Mouse (Mus musculus) forebrain, embryonic 16.5 days (tissue): ENCODE measurements around the gene Lrg1. TPM values are rescaled to one million over a fixed set of nuclear protein-coding genes. Genes with fewer than 3 reads are reported as not detected.

Experiments used
- ATAC-seq: fragments of 200-750 bp; cut with Nextera tagmentation; 2 replicates; pipeline ENCODE4 v1.8.0; 2017; ENCODE audit warnings: mild to moderate bottlenecking, moderate library complexity
- H3K27ac ChIP-seq: fragments of 300-500 bp; sonication (generic); 2 replicates; pipeline ENCODE4 v1.5.1; 2014; ENCODE audit warnings: low read length, control low read depth
- H3K27me3 ChIP-seq: fragments of 300-500 bp; sonication (generic); replicated peaks from 2 replicates; pipeline ENCODE4 v1.6.1; 2014; ENCODE audit warnings: low read length; ENCODE audit not compliant: control insufficient read depth, insufficient read depth
- H3K36me3 ChIP-seq: fragments of 300-500 bp; sonication (generic); 2 replicates; pipeline ENCODE4 v1.6.1; 2014; ENCODE audit not compliant: control insufficient read depth, insufficient read depth
- H3K4me1 ChIP-seq: fragments of 300-500 bp; sonication (generic); replicated peaks from 2 replicates; pipeline ENCODE4 v1.6.1; 2014; ENCODE audit warnings: low read length; ENCODE audit not compliant: control insufficient read depth, insufficient read depth
- H3K4me2 ChIP-seq: fragments of 300-500 bp; sonication (generic); 2 replicates; pipeline ENCODE4 v1.6.1; 2014; ENCODE audit warnings: mild to moderate bottlenecking, low read length, control low read depth
- H3K4me3 ChIP-seq: fragments of 300-500 bp; sonication (generic); replicated peaks from 2 replicates; pipeline ENCODE4 v1.5.1; 2014; ENCODE audit warnings: mild to moderate bottlenecking, low read length, control low read depth
- H3K9ac ChIP-seq: fragments of 300-500 bp; sonication (generic); replicated peaks from 2 replicates; pipeline ENCODE4 v1.6.1; 2014; ENCODE audit warnings: low read depth, low read length, control low read depth
- H3K9me3 ChIP-seq: fragments of 300-500 bp; sonication (generic); 2 replicates; pipeline ENCODE4 v1.6.1; 2016; ENCODE audit warnings: low read length; ENCODE audit not compliant: control insufficient read depth
- WGBS: fragments of 180-500 bp; shearing (Covaris S2); extraction: QIAGEN DNeasy Blood & Tissue Kit; methylation state at CpG from one replicate; pipeline ENCODE4 v1.1.7; 2014; 5-methylcytosine and 5-hydroxymethylcytosine counted together
- polyA plus RNA-seq: library from polyadenylated mRNA; unstranded; fragments of >200 nt; fragmentation: Nextera tagmentation; extraction: Ambion mirVana; gene quantifications from 2 replicates; pipeline ENCODE4 v1.2.1, GENCODE M21; 2015

Gene Lrg1
- polyA plus RNA-seq, 1 experiment from 2014 or later, result not detected

GRCm38 (mm10) chr17:56074827-56075208 is 47.0 kb downstream of the Lrg1 start, which contains the start of gene Ubxn6:
Gene Ubxn6, minus strand, starts transcription at chr17:56075028.
- Histone ChIP-seq H3K4me2 (peak within 1 kb of the TSS; percentile 83), H3K36me3 (peaks cover 16% of the 10 kb centered on the region), H3K4me3 (peak within 1 kb of the TSS; percentile 90), H3K9ac (peak within 1 kb of the TSS; percentile 89), H3K27ac (peak within 1 kb of the TSS; percentile 93), H3K4me1 (peaks cover 15% of the 10 kb centered on the region), H3K27me3 (no peaks in the 10 kb centered on the region), H3K9me3 (no peaks in the 10 kb centered on the region)
- 1% methylated on average over 35 of the region's 35 CpGs for WGBS
- peak; percentile 61 for ATAC-seq

- Histone ChIP-seq H3K4me1 (peaks cover 15% of the 10 kb centered on the region), H3K9me3 (no peaks in the 10 kb centered on the region), H3K27ac (peak overlapping the region; percentile 93), H3K27me3 (no peaks in the 10 kb centered on the region), H3K9ac (peak overlapping the region; percentile 89), H3K36me3 (peaks cover 21% of the 10 kb centered on the region), H3K4me2 (peak overlapping the region; percentile 83), H3K4me3 (peak overlapping the region; percentile 90)
- peak; percentile 1 for ATAC-seq
- 8% methylated on average over 22 of the region's 22 CpGs for WGBS
Observed at GRCm38 (mm10) chr17:56074097-56074826, 47.5 kb downstream of the Lrg1 start.

- no peak overlapping the region for H3K4me2 ChIP-seq
- peaks cover 12% of the 10 kb centered on the region for H3K4me1 ChIP-seq
- H3K9me3 ChIP-seq, result no peaks in the 10 kb centered on the region
- H3K36me3 ChIP-seq, result peaks cover 39% of the 10 kb centered on the region
- H3K4me3 ChIP-seq, result no peak overlapping the region
- no peaks in the 10 kb centered on the region for H3K27me3 ChIP-seq
- 91% methylated on average over 5 of the region's 5 CpGs for WGBS
- H3K9ac ChIP-seq, result no peak overlapping the region
- no peak overlapping the region for H3K27ac ChIP-seq
- no peak for ATAC-seq
Observed at GRCm38 (mm10) chr17:56072243-56072642, 49.6 kb downstream of the Lrg1 start.

- Histone ChIP-seq H3K9me3 (no peaks in the 10 kb centered on the region), H3K36me3 (peaks cover 40% of the 10 kb centered on the region), H3K9ac (no peak overlapping the region), H3K27me3 (no peaks in the 10 kb centered on the region), H3K4me1 (peaks cover 12% of the 10 kb centered on the region), H3K27ac (no peak overlapping the region), H3K4me2 (no peak overlapping the region), H3K4me3 (no peak overlapping the region)
- ATAC-seq, result no peak
Observed at GRCm38 (mm10) chr17:56071126-56071525, 50.7 kb downstream of the Lrg1 start.

Other genes with a start within 250 kb of the Lrg1 start
- gene Zfp119a, start 243.1 kb downstream of the Lrg1 start, polyA plus RNA-seq, result 13.1 and 14.4 TPM in 2 replicates
- gene Zfp959, start 229.9 kb downstream of the Lrg1 start, polyA plus RNA-seq, result 17.0 and 18.0 TPM in 2 replicates
- 6.7 and 8.3 TPM in 2 replicates for gene Zfp119b, start 172.5 kb downstream of the Lrg1 start, polyA plus RNA-seq
- gene Ebi3, start 169.4 kb downstream of the Lrg1 start, polyA plus RNA-seq, result 3.0 and 4.2 TPM in 2 replicates
- gene Yju2, start 162.9 kb downstream of the Lrg1 start, polyA plus RNA-seq, result 26.8 and 27.0 TPM in 2 replicates
- 98.2 and 129 TPM in 2 replicates for gene Shd, start 151.5 kb downstream of the Lrg1 start, polyA plus RNA-seq
- gene Fsd1, start 135.5 kb downstream of the Lrg1 start, polyA plus RNA-seq, result 144 and 179 TPM in 2 replicates
- 5.5 and 6.6 TPM in 2 replicates for gene Stap2, start 116.4 kb downstream of the Lrg1 start, polyA plus RNA-seq
- gene Mpnd, start 116.3 kb downstream of the Lrg1 start, polyA plus RNA-seq, result 152 and 157 TPM in 2 replicates
- gene Sh3gl1, start 85.4 kb downstream of the Lrg1 start, polyA plus RNA-seq, result 125 and 126 TPM in 2 replicates
- 10.6 and 12.6 TPM in 2 replicates for gene Chaf1a, start 81.6 kb downstream of the Lrg1 start, polyA plus RNA-seq
- 78.8 and 85.8 TPM in 2 replicates for gene Ubxn6, start 47.0 kb downstream of the Lrg1 start, polyA plus RNA-seq
- 151 and 158 TPM in 2 replicates for gene Hdgfl2, start 42.4 kb downstream of the Lrg1 start, polyA plus RNA-seq
- 0.09 and 0.14 TPM in 2 replicates for gene Plin4, start 12.2 kb downstream of the Lrg1 start, polyA plus RNA-seq
- gene Plin5, start 4.4 kb downstream of the Lrg1 start, polyA plus RNA-seq, result 0.67 and 1.4 TPM in 2 replicates
- gene Sema6b, start 18.3 kb upstream of the Lrg1 start, polyA plus RNA-seq, result 10.1 and 10.7 TPM in 2 replicates
- 10.1 and 10.2 TPM in 2 replicates for gene Tnfaip8l1, start 40.5 kb upstream of the Lrg1 start, polyA plus RNA-seq
- 54.2 and 63.8 TPM in 2 replicates for gene Mydgf, start 61.9 kb upstream of the Lrg1 start, polyA plus RNA-seq
- 32.1 and 32.3 TPM in 2 replicates for gene Dpp9, start 96.9 kb upstream of the Lrg1 start, polyA plus RNA-seq
- gene Fem1a, start 134.8 kb upstream of the Lrg1 start, polyA plus RNA-seq, result 23.4 and 24.5 TPM in 2 replicates
- gene Ticam1, start 154.8 kb upstream of the Lrg1 start, polyA plus RNA-seq, result 1.6 and 1.9 TPM in 2 replicates
- gene Plin3, start 170.9 kb upstream of the Lrg1 start, polyA plus RNA-seq, result 9.3 and 12.6 TPM in 2 replicates
- gene Arrdc5, start 178.3 kb upstream of the Lrg1 start, polyA plus RNA-seq, result not detected in 2 replicates
- 48.1 and 52.2 TPM in 2 replicates for gene Uhrf1, start 181.3 kb upstream of the Lrg1 start, polyA plus RNA-seq
- gene Kdm4b, start 204.1 kb upstream of the Lrg1 start, polyA plus RNA-seq, result 81.6 and 85.0 TPM in 2 replicates